Mouse (Mus musculus) forebrain, embryonic 10.5 days (tissue): ENCODE results near the gene Wdr77. TPM values are rescaled to one million over a fixed set of nuclear protein-coding genes. Genes with fewer than 3 reads are reported as not detected.
"Not testable (repeated sequence)": the region's sequence is repeated elsewhere in the genome, so short reads cannot be mapped to it uniquely, and the experiment has no call there.

Source experiments
- DNase-seq: peaks from one replicate; pipeline ENCODE4 v3.0.0-alpha.2; 2017; ENCODE audit warnings: low spot score; ENCODE audit errors: extremely low spot score
- H3K27ac ChIP-seq: fragments of 300-500 bp; sonication (generic); 2 replicates; pipeline ENCODE4 v1.5.1; 2016; ENCODE audit warnings: mild to moderate bottlenecking
- H3K27me3 ChIP-seq: fragments of 300-500 bp; sonication (generic); 2 replicates; pipeline ENCODE4 v1.6.1; 2016; ENCODE audit warnings: mild to moderate bottlenecking; ENCODE audit not compliant: poor library complexity, severe bottlenecking
- H3K36me3 ChIP-seq: fragments of 300-500 bp; sonication (generic); replicated peaks from 2 replicates; pipeline ENCODE4 v1.6.1; 2016; ENCODE audit warnings: mild to moderate bottlenecking, moderate library complexity
- H3K4me1 ChIP-seq: fragments of 300-500 bp; sonication (generic); 2 replicates; pipeline ENCODE4 v1.6.1; 2016
- H3K4me3 ChIP-seq: fragments of 300-500 bp; sonication (generic); 2 replicates; pipeline ENCODE4 v1.5.1; 2016; ENCODE audit warnings: mild to moderate bottlenecking, moderate library complexity
- H3K9me3 ChIP-seq: fragments of 300-500 bp; sonication (generic); 2 replicates; pipeline ENCODE4 v1.6.1; 2016; ENCODE audit warnings: mild to moderate bottlenecking, moderate library complexity
- WGBS: fragments of 180-500 bp; shearing (Covaris S2); methylation state at CpG from one replicate; pipeline ENCODE4 v1.1.7; 2016; 5-methylcytosine and 5-hydroxymethylcytosine counted together
- polyA plus RNA-seq: library from polyadenylated mRNA; unstranded; fragments of >200 nt; fragmentation: Nextera tagmentation; extraction: Ambion mirVana; gene quantifications from 2 replicates; pipeline ENCODE4 v1.2.1, GENCODE M21; 2016

Gene Wdr77
- polyA plus RNA-seq, 1 experiment from 2014 or later = 207 TPM

GRCm38 (mm10) chr3:105959999-105960398, 830 bp downstream of the Wdr77 start, which contains the start of gene Atp5f1:
Atp5f1 (minus strand) TSS chr3:105960099.
- H3K4me3 ChIP-seq = peak within 1 kb of the TSS; percentile 97
- peak within 1 kb of the TSS; percentile 95 for H3K27ac ChIP-seq
- no peak for DNase-seq
- no peaks in the 10 kb centered on the region for H3K27me3 ChIP-seq
- H3K4me1 ChIP-seq = peaks cover 25% of the 10 kb centered on the region
- 4% methylated on average over 6 of the region's 6 CpGs for WGBS
- H3K36me3 ChIP-seq = peaks cover 68% of the 10 kb centered on the region
- H3K9me3 ChIP-seq = no peaks in the 10 kb centered on the region

- Histone ChIP-seq H3K4me1 (peaks cover 25% of the 10 kb centered on the region), H3K4me3 (peak overlapping the region; percentile 97), H3K27me3 (no peaks in the 10 kb centered on the region), H3K27ac (no peak overlapping the region), H3K9me3 (no peaks in the 10 kb centered on the region), H3K36me3 (peaks cover 68% of the 10 kb centered on the region)
- no peak for DNase-seq
- WGBS = 88% methylated on average over 2 of the region's 2 CpGs
These were observed 1.5 kb downstream of the Wdr77 start for GRCm38 (mm10) chr3:105960700-105961099.

- no peak overlapping the region for H3K4me3 ChIP-seq
- no peaks in the 10 kb centered on the region for H3K4me1 ChIP-seq
- H3K27ac ChIP-seq = no peak overlapping the region
- no peaks in the 10 kb centered on the region for H3K9me3 ChIP-seq
- no peaks in the 10 kb centered on the region for H3K27me3 ChIP-seq
- H3K36me3 ChIP-seq = peaks cover 43% of the 10 kb centered on the region
- no peak for DNase-seq
- 82% methylated on average over 5 of the region's 5 CpGs for WGBS
These were observed 12.8 kb downstream of the Wdr77 start for GRCm38 (mm10) chr3:105971831-105972446.

- no peak for DNase-seq
- Histone ChIP-seq H3K4me1 (no peaks in the 10 kb centered on the region), H3K4me3 (no peak within 1 kb of the TSS), H3K9me3 (no peaks in the 10 kb centered on the region), H3K27me3 (no peaks in the 10 kb centered on the region), H3K36me3 (peaks cover 28% of the 10 kb centered on the region), H3K27ac (no peak within 1 kb of the TSS)
- 94% methylated on average over 3 of the region's 3 CpGs for WGBS
These were observed 14.2 kb downstream of the Wdr77 start, which contains the start of gene Ovgp1 for GRCm38 (mm10) chr3:105973411-105973810. Ovgp1 (plus strand) TSS chr3:105973711.

- no peaks in the 10 kb centered on the region for H3K9me3 ChIP-seq
- no peaks in the 10 kb centered on the region for H3K4me1 ChIP-seq
- H3K4me3 ChIP-seq = no peak overlapping the region
- H3K36me3 ChIP-seq = peaks cover 20% of the 10 kb centered on the region
- DNase-seq = no peak
- H3K27me3 ChIP-seq = no peaks in the 10 kb centered on the region
- WGBS = 81% methylated on average over 2 of the region's 2 CpGs
- H3K27ac ChIP-seq = no peak overlapping the region
These were observed 15.0 kb downstream of the Wdr77 start for GRCm38 (mm10) chr3:105974174-105974573.

- not testable (repeated sequence) for DNase-seq, H3K4me3 ChIP-seq, H3K9me3 ChIP-seq, H3K4me1 ChIP-seq, H3K27ac ChIP-seq, H3K27me3 ChIP-seq, H3K36me3 ChIP-seq
- 53% methylated on average over 5 of the region's 5 CpGs for WGBS
These were observed 30.4 kb downstream of the Wdr77 start for GRCm38 (mm10) chr3:105989611-105990010.

GRCm38 (mm10) chr3:105991653-105992283, 32.6 kb downstream of the Wdr77 start:
- Histone ChIP-seq H3K27ac (no peak overlapping the region), H3K4me3 (no peak overlapping the region), H3K27me3 (no peaks in the 10 kb centered on the region), H3K4me1 (no peaks in the 10 kb centered on the region), H3K36me3 (no peaks in the 10 kb centered on the region), H3K9me3 (no peaks in the 10 kb centered on the region)
- no peak for DNase-seq
- WGBS = 39% methylated on average over 4 of the region's 4 CpGs

- WGBS = 79% methylated on average over 2 of the region's 2 CpGs
- Histone ChIP-seq H3K9me3 (no peaks in the 10 kb centered on the region), H3K27me3 (no peaks in the 10 kb centered on the region), H3K4me1 (no peaks in the 10 kb centered on the region), H3K4me3 (no peak overlapping the region), H3K27ac (no peak overlapping the region), H3K36me3 (no peaks in the 10 kb centered on the region)
- no peak for DNase-seq
These were observed 35.6 kb downstream of the Wdr77 start for GRCm38 (mm10) chr3:105994730-105995129.

- DNase-seq = no peak
- H3K4me1 ChIP-seq = peaks cover 17% of the 10 kb centered on the region
- H3K27me3 ChIP-seq = no peaks in the 10 kb centered on the region
- H3K4me3 ChIP-seq = peak overlapping the region; percentile 46
- H3K36me3 ChIP-seq = no peaks in the 10 kb centered on the region
- H3K9me3 ChIP-seq = no peaks in the 10 kb centered on the region
- no peak overlapping the region for H3K27ac ChIP-seq
- WGBS = 17% methylated on average over 11 of the region's 11 CpGs
These were observed 41.7 kb downstream of the Wdr77 start for GRCm38 (mm10) chr3:106000707-106001375.

- no peaks in the 10 kb centered on the region for H3K36me3 ChIP-seq
- H3K27ac ChIP-seq = peak overlapping the region; percentile 51; the same call in 1 of the 2 replicates
- DNase-seq = peak; percentile 76
- H3K27me3 ChIP-seq = no peaks in the 10 kb centered on the region
- 20% methylated on average over 17 of the region's 17 CpGs for WGBS
- H3K4me1 ChIP-seq = peaks cover 17% of the 10 kb centered on the region
- peak overlapping the region; percentile 46 for H3K4me3 ChIP-seq
- H3K9me3 ChIP-seq = no peaks in the 10 kb centered on the region
These were observed 42.5 kb downstream of the Wdr77 start for GRCm38 (mm10) chr3:106001416-106002370.

GRCm38 (mm10) chr3:106003360-106003759, 44.2 kb downstream of the Wdr77 start:
- not testable (repeated sequence) for H3K27me3 ChIP-seq, DNase-seq, H3K27ac ChIP-seq, H3K9me3 ChIP-seq, H3K36me3 ChIP-seq, H3K4me3 ChIP-seq
- WGBS = 70% methylated on average over 10 of the region's 10 CpGs
- peaks cover 17% of the 10 kb centered on the region for H3K4me1 ChIP-seq

GRCm38 (mm10) chr3:106014546-106014945, 55.4 kb downstream of the Wdr77 start, which contains the start of gene Pifo:
Pifo (minus strand) TSS chr3:106014646.
- WGBS = 89% methylated on average over 2 of the region's 2 CpGs
- no peaks in the 10 kb centered on the region for H3K36me3 ChIP-seq
- no peaks in the 10 kb centered on the region for H3K27me3 ChIP-seq
- no peaks in the 10 kb centered on the region for H3K9me3 ChIP-seq
- no peak within 1 kb of the TSS for H3K4me3 ChIP-seq
- no peak within 1 kb of the TSS for H3K27ac ChIP-seq
- no peaks in the 10 kb centered on the region for H3K4me1 ChIP-seq
- no peak for DNase-seq
